Mouse (Mus musculus): ENCODE measurements around the gene Cyp2a22. TPM values are rescaled to one million over a fixed set of nuclear protein-coding genes. Genes with fewer than 3 reads are reported as not detected.
"Not testable (repeated sequence)": the region's sequence is repeated elsewhere in the genome, so short reads cannot be mapped to it uniquely, and the experiment has no call there.

Gene Cyp2a22
- polyA plus RNA-seq (2017; shearing (Covaris generic)), result not detected

DNA sequence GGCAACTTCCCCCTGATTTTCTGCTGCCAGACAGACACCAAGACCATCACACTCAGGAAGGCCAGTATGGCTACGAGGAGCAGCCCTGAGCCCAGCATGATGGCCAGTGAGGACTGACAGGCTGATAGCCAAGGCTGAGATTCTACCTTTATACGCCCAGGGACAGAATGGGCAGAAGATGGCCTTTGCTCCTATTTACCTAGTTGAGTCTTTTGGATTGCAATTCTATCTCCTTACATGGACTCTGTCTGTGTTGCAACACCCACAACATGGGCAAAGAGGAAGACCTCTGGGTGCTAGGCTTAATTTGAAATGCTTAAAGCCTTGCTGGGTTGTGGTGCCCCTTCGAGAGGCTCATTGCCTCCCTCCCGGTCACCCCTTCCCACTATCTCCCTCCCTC lies at the start of gene Cyp2a22:
TSS of gene Cyp2a22 (minus strand) at position 123 of the 400 bp plus-strand sequence.
- ATAC-seq, result no peak

DNA sequence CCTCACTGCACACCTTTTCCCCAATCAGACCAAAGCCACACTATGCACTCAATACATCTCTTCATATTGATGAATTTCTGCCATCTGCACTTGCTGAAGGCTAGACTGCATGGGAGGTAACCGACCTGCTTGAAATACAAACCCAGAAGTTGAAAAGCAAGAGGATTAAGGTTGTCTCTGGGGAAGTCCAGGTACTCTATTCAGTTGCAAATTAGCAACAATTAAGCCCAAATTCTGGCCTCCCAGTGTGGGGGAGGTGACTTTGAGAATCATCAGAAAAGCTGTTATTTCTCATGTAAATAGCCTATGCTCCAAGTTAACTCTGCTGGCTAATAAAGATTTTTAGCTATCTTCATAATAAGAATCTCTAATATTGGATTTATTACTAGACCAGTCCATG lies 44.0 kb upstream of the Cyp2a22 start:
- ATAC-seq, result not testable (repeated sequence)

DNA sequence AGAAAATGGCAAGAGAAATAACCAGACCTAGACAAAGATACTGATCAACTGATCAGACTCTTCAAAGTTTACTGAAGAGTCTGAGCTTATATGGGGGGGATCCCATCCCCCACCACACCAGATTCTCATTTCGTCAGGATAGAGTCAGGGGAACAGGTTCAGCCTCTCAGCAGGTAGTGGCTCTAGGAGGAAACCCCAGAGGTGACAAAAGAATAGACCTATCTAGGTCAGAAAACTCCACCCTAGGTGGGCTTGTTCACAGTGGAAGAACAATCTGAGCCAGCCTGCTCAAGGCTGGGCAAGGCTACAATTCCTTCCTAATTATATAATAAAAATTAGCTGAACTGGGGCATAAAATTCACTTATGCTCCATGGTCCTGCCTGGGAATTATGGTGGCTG lies 43.4 kb upstream of the Cyp2a22 start:
- no peak for ATAC-seq

DNA sequence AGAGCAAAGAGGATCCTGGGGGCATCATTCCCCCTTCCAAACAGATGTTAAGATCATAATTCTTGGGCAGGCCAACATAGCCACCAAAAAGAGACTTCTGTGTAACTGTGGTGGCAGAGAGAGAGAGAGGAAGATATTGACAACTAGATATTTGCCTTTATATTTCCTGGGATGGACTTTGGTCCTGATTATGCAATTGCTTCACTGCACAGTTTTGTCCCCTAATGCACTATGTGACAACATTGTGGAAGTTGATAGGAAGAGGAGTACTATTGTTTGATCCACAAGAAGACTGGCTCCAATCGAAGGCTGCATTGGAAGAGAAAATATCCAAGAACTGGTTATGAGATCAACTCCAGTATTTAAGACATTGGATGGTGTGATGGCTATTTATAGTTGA lies 42.8 kb upstream of the Cyp2a22 start:
- not testable (repeated sequence) for ATAC-seq

DNA sequence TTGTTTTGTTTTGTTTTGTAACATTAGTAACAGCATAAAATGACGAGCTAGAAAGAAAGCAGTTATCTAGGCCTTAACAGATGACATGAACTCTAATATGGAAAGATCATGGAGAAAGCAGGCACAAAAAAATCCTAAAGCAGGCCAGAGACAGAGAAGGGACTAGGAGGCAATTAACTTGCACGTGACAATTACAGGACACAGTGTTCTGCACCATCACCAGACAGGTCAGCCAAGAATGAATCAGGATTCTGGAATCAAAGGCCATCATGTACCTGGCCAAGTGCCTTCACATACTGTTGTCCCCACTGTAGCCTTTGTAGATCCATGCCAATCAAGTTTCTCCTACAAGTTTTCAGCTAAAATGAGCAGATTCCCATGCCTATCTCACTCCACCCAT lies 42.3 kb upstream of the Cyp2a22 start:
- not testable (repeated sequence) for ATAC-seq

DNA sequence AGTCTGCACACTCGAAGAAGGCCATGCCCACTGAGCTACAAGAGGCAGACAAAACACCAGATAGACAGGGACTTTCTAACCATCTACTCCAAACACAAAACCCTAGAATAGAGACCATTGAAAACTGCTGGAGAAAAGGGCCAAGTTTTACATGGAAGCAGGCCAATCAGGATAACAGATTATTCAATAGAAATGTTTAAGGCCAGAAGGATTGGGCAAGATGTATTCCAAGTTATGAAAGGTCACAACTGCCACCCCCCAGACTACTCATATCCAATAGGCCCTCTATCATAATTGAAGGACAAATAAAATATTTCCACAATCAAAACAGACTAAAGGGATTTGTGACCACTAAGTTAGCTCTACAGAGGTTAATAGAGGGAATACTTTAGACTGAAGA lies 23.2 kb upstream of the Cyp2a22 start:
- not testable (repeated sequence) for ATAC-seq

DNA sequence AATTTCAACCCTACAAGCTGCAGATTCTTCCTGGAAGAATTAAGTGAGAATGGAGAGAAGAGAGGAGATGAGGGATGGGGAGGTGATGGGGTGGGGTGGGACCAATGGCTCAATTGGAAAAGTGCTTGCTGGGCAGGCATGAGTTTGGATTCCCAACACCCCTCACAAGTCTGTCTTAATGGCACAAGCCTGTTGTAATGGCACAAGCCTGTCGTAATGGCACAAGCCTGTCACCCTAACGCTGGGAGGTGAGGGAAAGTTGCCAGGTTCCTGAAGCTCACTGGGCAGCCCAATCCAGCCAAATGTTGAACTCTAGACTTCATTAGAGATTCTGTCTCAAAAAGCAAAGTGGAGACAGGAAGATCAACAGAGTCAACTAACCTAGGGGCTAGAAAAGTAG lies 14.1 kb upstream of the Cyp2a22 start:
- ATAC-seq, result not testable (repeated sequence)

DNA sequence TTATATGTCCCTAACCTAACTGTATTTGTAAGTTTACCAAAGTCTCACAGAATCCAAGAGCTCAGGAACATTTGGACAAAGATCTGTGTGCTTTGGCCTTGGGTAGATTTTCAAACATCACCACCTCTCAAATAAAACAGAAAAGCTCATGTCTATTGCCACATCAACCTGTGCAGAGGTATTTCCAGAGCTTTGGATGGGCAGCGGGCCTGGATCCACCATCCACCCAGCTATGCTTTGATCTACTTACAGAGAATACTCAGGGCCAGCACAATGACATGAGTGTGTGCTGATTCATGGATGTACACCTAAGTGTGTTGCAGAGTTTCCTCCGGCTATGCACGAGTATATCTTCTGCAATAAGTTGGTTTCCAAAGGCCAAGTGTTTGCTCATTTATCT lies 13.5 kb upstream of the Cyp2a22 start:
- ATAC-seq, result not testable (repeated sequence)

DNA sequence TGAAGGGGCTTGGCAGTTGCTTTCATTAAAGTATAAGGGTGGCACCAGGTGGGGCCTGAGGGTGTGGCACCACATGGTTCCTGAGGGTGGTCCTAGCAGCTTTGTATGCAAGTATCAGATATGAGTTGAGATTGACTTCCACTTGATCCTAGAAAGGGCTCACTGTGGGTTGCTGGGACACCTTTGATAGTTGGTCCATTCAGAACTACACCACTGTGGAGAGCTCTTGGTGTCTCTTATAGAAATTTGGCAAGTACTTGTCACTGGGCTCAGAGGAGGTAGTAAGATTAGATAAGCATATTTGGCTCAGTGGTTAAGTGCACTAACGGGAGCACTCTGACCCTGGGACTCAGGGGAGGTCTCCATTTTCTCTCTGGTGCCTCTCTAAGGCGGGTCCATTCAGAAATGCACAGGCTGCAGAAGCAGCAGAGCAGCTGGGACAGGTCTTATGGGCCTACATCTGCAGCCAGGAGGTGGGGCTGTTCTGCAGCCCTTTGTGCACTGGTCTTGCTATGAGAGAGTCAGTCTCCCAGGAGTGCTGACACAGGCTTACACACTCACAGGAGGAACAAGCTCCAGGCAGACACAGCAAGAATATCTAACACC lies 2.2 kb upstream of the Cyp2a22 start:
- not testable (repeated sequence) for ATAC-seq

DNA sequence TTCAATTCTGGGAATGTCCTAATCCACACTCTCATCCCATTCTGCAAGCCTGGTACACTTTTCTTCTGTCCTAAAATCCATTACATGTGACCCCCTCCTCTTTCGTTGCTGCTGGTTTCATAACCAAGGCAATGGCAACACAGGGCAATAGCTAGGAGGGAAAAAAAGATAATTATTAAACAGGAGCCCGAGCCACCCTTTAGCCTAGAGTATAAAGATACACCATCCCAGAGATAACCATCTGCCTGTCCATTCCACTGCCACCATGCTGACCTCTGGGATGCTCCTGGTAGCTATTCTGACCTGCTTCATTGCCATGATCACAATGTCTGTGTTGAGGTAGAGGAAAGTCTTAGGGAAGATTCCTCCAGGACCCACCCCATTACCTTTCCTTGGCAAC lies 22.1 kb downstream of the Cyp2a22 start:
- not testable (repeated sequence) for ATAC-seq

Other genes starting within 250 kb of the Cyp2a22 start
- not detected for gene Cyp2b19, start 182.2 kb downstream of the Cyp2a22 start, polyA plus RNA-seq (2017; shearing (Covaris generic))
- not detected for gene Cyp2g1, start 130.5 kb downstream of the Cyp2a22 start, polyA plus RNA-seq (2017; shearing (Covaris generic))
- gene Cyp2a5, start 104.1 kb downstream of the Cyp2a22 start, polyA plus RNA-seq (2017; shearing (Covaris generic)), result not detected
- gene Cyp2a12, start 89.7 kb upstream of the Cyp2a22 start, polyA plus RNA-seq (2017; shearing (Covaris generic)), result not detected
- gene Cyp2f2, start 180.5 kb upstream of the Cyp2a22 start, polyA plus RNA-seq (2017; shearing (Covaris generic)), result not detected
- gene Cyp2t4, start 214.3 kb upstream of the Cyp2a22 start, polyA plus RNA-seq (2017; shearing (Covaris generic)), result under 1 TPM in 1 of 2 experiments, not detected in 1; 0.78 TPM
- gene Egln2, start 227.4 kb upstream of the Cyp2a22 start, polyA plus RNA-seq (2017; shearing (Covaris generic)), result 10 to 100 TPM; 16.8 to 16.9 TPM
- gene Rab4b, start 239.5 kb upstream of the Cyp2a22 start, polyA plus RNA-seq (2017; shearing (Covaris generic)), result 100 to 1,000 TPM; 118 to 144 TPM
- not detected for gene Gm21983, start 241.7 kb upstream of the Cyp2a22 start, polyA plus RNA-seq (2017; shearing (Covaris generic))
- under 1 TPM in 1 of 2 experiments, not detected in 1; 0.52 TPM for gene Mia, start 241.8 kb upstream of the Cyp2a22 start, polyA plus RNA-seq (2017; shearing (Covaris generic))